Mouse (Mus musculus) kidney, embryonic 16.5 days (tissue): ENCODE measurements at regions not wholly inside any gene's neighbourhood (a gene's known extent, or its start where the extent isn't known, plus 50 kb on each side); places are given as distances from the start of the nearest gene placed in this dataset.

Experiments
- ATAC-seq: fragments of 200-750 bp; cut with Nextera tagmentation; 2 replicates; pipeline ENCODE4 v1.8.0; 2017; ENCODE audit warnings: moderate TSS enrichment; ENCODE audit not compliant: low FRiP score, low TSS enrichment
- H3K27ac ChIP-seq: fragments of 300-500 bp; sonication (generic); 2 replicates; pipeline ENCODE4 v1.5.1; 2014; ENCODE audit warnings: low read length
- H3K27me3 ChIP-seq: fragments of 300-500 bp; sonication (generic); 2 replicates; pipeline ENCODE4 v1.6.1; 2014; ENCODE audit warnings: low read length, control low read depth, mixed read lengths; ENCODE audit not compliant: insufficient read depth
- H3K36me3 ChIP-seq: fragments of 300-500 bp; sonication (generic); 2 replicates; pipeline ENCODE4 v1.6.1; 2014; ENCODE audit warnings: low read length, control low read depth, mixed read lengths; ENCODE audit not compliant: insufficient read depth
- H3K4me1 ChIP-seq: fragments of 300-500 bp; sonication (generic); 2 replicates; pipeline ENCODE4 v1.6.1; 2014; ENCODE audit warnings: low read length, control low read depth, mixed read lengths; ENCODE audit not compliant: insufficient read depth
- H3K4me2 ChIP-seq: fragments of 300-500 bp; sonication (generic); replicated peaks from 2 replicates; pipeline ENCODE4 v1.6.1; 2014; ENCODE audit warnings: low read depth, low read length
- H3K4me3 ChIP-seq: fragments of 300-500 bp; sonication (generic); 2 replicates; pipeline ENCODE4 v1.5.1; 2014; ENCODE audit warnings: mild to moderate bottlenecking, low read length
- H3K9ac ChIP-seq: fragments of 300-500 bp; sonication (generic); replicated peaks from 2 replicates; pipeline ENCODE4 v1.6.1; 2014; ENCODE audit warnings: low read length
- H3K9me3 ChIP-seq: fragments of 300-500 bp; sonication (generic); 2 replicates; pipeline ENCODE4 v1.6.1; 2016; ENCODE audit warnings: low read length, control low read depth
- WGBS: fragments of 180-500 bp; shearing (Covaris S2); extraction: QIAGEN DNeasy Blood & Tissue Kit; methylation state at CpG from one replicate; pipeline ENCODE4 v1.1.7; 2014; 5-methylcytosine and 5-hydroxymethylcytosine counted together

DNA sequence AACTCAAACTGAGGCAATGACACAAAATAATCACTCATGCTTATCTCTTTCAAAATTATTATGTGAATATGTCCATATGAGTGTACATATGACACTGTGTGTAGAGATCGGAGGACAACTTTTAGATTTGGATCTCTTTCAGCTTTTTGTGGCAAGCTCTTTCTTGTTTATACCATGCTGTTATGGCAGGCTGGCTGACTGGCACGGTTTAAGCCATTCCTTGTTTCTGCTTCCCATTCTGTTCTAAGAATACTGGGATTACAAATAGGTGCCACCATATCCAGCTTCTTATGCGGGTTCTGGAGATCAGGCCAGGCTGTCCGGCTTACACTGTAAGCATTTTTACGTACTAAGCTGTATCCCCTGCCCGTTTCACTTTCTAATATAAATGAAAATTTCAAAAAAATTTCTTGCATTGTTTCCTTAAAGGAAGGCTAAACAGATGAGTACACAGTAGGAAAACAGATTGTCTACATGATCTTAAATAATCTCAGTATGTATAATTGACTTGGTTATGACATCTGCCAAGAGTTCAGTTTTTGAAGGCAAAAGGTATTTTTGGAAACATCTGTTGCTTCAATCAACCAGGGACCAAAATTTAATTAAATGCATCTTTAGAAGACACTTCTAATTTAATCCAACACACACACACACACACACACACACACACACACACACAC, 171.6 kb upstream of the Ufl1 start:
- Histone ChIP-seq H3K4me2 (no peak overlapping the region), H3K36me3 (no peaks in the 10 kb centered on the region), H3K4me1 (no peaks in the 10 kb centered on the region), H3K27me3 (no peaks in the 10 kb centered on the region), H3K4me3 (no peak overlapping the region), H3K9ac (no peak overlapping the region), H3K9me3 (no peaks in the 10 kb centered on the region), H3K27ac (no peak overlapping the region)
- 88% methylated on average over 6 of the region's 6 CpGs for WGBS
- ATAC-seq, result no peak

DNA sequence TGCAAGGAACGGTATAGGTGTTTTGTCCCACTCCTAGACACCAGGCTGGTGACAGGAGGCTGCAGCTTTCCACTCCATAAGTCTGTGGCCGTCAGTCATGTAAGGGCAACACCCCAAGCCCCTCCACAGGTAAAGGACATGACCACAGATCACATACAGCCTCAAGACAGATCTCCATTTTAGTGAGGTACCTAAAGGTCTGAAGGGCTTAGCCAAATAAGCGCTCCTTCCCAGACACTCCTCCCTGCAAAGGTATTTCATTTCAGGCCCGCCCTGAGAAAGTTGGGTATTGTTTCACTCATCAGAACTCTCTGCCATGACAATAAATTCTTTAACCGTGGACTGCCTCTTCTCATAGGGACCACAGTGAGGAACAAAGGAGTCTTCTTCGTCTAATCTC, 170.2 kb upstream of the Ufl1 start:
- Histone ChIP-seq H3K9ac (no peak overlapping the region), H3K4me2 (no peak overlapping the region), H3K4me1 (no peaks in the 10 kb centered on the region), H3K27me3 (no peaks in the 10 kb centered on the region), H3K4me3 (no peak overlapping the region), H3K9me3 (no peaks in the 10 kb centered on the region), H3K27ac (no peak overlapping the region), H3K36me3 (no peaks in the 10 kb centered on the region)
- WGBS, result 38% methylated on average over 6 of the region's 6 CpGs
- ATAC-seq, result peak; percentile 59; the same call in 1 of the 2 replicates

DNA sequence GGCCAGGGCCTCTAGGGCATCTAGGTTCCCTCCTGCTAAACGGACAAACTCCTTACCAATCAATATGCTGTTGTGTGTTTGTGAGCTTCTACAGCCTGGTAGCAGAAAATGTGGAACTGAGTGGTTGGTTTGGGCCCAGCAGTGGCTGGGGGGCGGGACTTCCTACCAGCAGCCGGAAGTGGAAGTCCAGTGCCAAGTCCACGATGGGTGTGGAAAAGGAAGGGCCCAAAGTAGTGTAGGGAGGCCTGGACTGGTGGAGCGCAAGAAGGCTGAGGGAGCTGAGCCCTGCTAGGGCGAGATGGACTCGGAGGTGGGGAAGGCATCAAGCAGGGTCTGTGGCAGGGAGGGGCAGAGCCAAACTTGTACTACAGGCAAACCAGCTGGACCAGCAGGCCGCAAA, 150.6 kb upstream of the Ufl1 start:
- WGBS, result 88% methylated on average over 8 of the region's 8 CpGs
- Histone ChIP-seq H3K27me3 (no peaks in the 10 kb centered on the region), H3K36me3 (no peaks in the 10 kb centered on the region), H3K4me1 (no peaks in the 10 kb centered on the region), H3K9me3 (no peaks in the 10 kb centered on the region), H3K9ac (no peak overlapping the region), H3K27ac (no peak overlapping the region), H3K4me3 (no peak overlapping the region), H3K4me2 (no peak overlapping the region)
- ATAC-seq, result no peak

DNA sequence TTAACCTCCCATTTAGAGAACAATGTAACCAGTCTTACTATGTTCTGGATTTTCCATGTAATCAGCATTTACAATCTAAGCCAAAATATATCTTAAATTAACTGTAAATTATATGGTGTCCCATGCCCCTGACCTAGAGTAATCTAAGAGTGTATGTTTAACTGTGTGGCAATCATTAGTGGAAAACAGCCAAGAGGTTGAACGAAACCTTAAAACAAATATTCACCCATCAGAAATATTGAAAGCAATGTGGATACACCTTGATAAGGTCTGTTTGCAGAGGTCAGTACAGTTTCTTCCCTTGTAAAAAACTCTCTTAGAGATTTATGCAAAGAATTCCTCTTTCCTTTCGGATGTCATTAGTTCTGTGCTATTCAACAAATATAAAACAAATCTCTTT, 134.7 kb upstream of the Ufl1 start:
- no peak overlapping the region for H3K4me2 ChIP-seq
- no peaks in the 10 kb centered on the region for H3K4me1 ChIP-seq
- H3K9me3 ChIP-seq, result no peaks in the 10 kb centered on the region
- no peak overlapping the region for H3K4me3 ChIP-seq
- no peak overlapping the region for H3K27ac ChIP-seq
- H3K36me3 ChIP-seq, result no peaks in the 10 kb centered on the region
- H3K9ac ChIP-seq, result no peak overlapping the region
- WGBS, result 77% methylated on average over 2 of the region's 2 CpGs
- no peak for ATAC-seq
- no peaks in the 10 kb centered on the region for H3K27me3 ChIP-seq

DNA sequence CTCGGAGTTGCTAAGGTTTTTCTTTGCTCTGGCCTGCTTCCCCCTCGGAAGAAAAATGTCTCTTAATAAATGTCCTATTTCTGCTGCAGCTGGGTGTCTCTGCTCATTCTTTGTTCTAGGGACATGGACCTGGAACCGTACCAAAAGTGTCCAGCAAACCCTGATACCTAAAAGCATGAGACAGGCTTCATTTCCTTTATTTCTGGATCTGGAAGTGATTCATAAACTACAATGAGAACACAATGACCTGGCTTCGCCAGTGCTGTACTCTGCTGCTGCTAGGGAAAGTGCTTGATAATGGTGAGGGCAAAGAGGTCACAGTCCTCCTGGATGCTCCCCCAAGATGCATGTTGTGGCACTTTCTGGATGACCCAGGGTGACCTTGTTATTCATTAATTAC, 128.8 kb upstream of the Ufl1 start:
- peaks cover 4% of the 10 kb centered on the region; the same call in 1 of the 2 replicates for H3K4me1 ChIP-seq
- H3K27me3 ChIP-seq, result no peaks in the 10 kb centered on the region
- no peaks in the 10 kb centered on the region for H3K9me3 ChIP-seq
- H3K9ac ChIP-seq, result no peak overlapping the region
- no peak overlapping the region for H3K27ac ChIP-seq
- no peak overlapping the region for H3K4me3 ChIP-seq
- 0 out of 2 replicates have a peak, but pooled peaks have one; percentile 54 for ATAC-seq
- no peaks in the 10 kb centered on the region for H3K36me3 ChIP-seq
- H3K4me2 ChIP-seq, result no peak overlapping the region
- 69% methylated on average over 4 of the region's 4 CpGs for WGBS

DNA sequence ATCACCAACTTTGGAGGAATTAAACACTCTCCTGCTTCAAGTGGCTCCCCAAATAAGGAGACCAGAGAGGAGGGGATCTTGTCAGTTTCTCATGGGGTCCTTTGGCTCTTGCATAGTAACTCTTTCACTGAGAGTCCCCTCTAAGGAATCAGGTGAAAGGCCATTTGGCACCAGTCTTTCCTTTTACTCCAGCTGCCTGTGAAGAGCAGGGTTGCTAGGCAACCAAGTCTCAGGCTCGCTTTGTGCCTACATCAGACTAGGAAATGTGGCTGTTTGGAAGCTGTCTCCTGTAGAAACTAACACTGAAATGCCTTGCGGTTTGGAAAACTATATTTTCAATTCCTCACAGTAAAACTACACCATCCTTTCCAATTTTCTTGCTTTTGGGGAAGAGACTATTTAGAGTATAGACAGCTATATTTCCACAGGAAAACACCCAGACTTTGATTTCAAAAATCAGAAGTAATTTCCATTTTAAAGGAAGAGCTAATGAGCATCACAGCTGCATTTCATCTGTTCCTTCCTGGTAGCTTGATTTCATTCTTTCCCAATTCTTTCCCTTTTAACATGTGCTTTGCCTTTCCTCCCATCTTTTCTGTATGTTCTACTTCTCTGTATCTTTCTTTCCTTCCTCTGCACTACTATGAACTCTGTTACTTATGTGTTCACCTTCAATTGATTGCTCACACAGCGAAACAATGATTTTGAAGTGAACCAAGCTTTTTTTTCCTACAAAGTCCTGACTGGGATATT, 127.3 kb upstream of the Ufl1 start:
- Histone ChIP-seq H3K36me3 (no peaks in the 10 kb centered on the region), H3K9me3 (no peaks in the 10 kb centered on the region), H3K4me3 (no peak overlapping the region), H3K27me3 (no peaks in the 10 kb centered on the region), H3K4me2 (no peak overlapping the region), H3K27ac (no peak overlapping the region), H3K4me1 (peaks cover 4% of the 10 kb centered on the region; the same call in 1 of the 2 replicates), H3K9ac (no peak overlapping the region)
- 25% methylated on average over 3 of the region's 3 CpGs for WGBS
- peak; percentile 70; the same call in 1 of the 2 replicates for ATAC-seq

DNA sequence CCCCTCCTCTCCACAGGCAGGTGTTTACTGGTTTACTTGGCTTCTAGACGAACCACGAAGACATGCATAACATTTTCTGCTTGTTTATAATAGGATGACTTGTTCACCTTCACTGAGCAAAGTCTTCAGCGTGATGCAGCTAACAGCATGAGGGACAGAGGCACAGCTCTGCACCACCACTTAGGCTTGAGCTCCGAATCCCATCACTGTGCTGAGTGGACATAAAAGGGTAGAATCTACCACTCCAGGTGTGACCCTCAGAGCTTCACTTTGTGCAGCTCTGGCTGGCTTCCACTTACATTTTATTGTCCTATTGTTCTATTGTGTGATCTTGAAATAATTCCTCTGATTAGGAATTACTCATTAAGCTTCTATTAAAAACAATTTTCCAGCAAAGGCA, 126.2 kb upstream of the Ufl1 start:
- 46% methylated on average over 4 of the region's 4 CpGs for WGBS
- H3K4me3 ChIP-seq, result no peak overlapping the region
- H3K4me1 ChIP-seq, result peaks cover 4% of the 10 kb centered on the region; the same call in 1 of the 2 replicates
- H3K27me3 ChIP-seq, result no peaks in the 10 kb centered on the region
- no peaks in the 10 kb centered on the region for H3K9me3 ChIP-seq
- H3K9ac ChIP-seq, result no peak overlapping the region
- no peak for ATAC-seq
- no peaks in the 10 kb centered on the region for H3K36me3 ChIP-seq
- H3K27ac ChIP-seq, result no peak overlapping the region
- no peak overlapping the region for H3K4me2 ChIP-seq

DNA sequence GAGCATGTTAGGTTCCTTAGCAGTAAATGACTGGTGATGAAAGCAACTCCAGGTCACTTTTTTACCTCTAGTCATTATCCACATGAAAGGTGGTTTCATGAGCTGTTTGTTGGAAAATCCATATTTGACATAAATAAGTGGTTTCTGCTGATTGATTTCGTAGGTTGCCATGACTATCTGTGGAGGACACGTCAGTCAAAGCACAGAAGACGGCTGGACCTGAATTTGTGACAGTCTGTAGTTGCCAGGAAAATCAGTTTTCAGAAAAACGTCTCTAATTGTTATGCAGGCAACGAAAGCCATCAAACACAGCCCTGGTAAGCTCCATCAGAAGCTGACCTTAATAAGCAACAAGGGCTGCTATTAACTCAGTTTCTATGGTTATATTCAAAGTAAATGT, 107.9 kb upstream of the Ufl1 start:
- WGBS, result 81% methylated on average over 5 of the region's 5 CpGs
- Histone ChIP-seq H3K9me3 (no peaks in the 10 kb centered on the region), H3K9ac (no peak overlapping the region), H3K27me3 (no peaks in the 10 kb centered on the region), H3K4me1 (no peaks in the 10 kb centered on the region), H3K4me2 (no peak overlapping the region), H3K36me3 (no peaks in the 10 kb centered on the region), H3K27ac (no peak overlapping the region), H3K4me3 (no peak overlapping the region)
- no peak for ATAC-seq

DNA sequence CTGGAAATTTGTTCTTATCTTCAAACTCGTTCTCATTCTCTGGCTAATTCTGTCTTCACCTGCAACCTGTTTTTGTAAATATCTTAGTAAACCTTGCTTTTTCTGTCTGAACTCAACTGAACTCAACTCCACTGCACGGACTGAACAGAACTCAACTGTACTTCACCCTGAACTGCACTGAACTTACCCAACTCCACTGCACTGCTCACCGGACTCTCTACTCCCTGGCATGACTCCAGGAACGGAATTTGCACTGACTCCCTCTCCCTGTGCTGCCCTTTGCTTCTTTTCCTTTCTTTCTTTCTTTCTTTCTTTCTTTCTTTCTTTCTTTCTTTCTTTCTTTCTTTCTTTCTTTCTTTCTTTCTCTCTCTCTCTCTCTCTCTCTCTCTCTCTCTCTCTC, 90.4 kb upstream of the Ufl1 start:
- H3K4me2 ChIP-seq, result no peak overlapping the region
- no peak overlapping the region for H3K9ac ChIP-seq
- no peaks in the 10 kb centered on the region for H3K9me3 ChIP-seq
- WGBS, result 73% methylated on average over 4 of the region's 4 CpGs
- H3K27me3 ChIP-seq, result no peaks in the 10 kb centered on the region
- no peaks in the 10 kb centered on the region for H3K4me1 ChIP-seq
- no peak overlapping the region for H3K27ac ChIP-seq
- no peak overlapping the region for H3K4me3 ChIP-seq
- ATAC-seq, result no peak
- no peaks in the 10 kb centered on the region for H3K36me3 ChIP-seq

DNA sequence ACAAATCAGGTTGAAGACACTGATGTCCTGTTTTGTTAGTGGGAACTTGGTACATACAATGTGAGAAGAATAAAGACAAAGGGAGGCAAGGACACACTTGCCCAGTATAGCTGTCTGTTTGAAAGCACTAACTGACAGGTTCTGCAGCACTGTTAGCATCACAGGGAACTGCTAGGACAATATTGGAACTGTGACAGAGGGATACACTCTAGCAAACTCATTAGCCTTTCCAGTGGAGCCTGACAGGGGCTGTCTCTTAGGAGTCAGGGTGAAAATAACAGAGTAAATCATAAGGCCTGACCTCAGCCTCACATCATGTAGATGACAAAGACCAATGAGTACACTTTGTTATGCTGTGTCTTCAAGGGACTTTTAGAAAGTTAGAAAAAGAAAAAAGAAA, 82.8 kb upstream of the Ufl1 start:
- Histone ChIP-seq H3K9me3 (no peaks in the 10 kb centered on the region), H3K27ac (no peak overlapping the region), H3K4me2 (no peak overlapping the region), H3K4me3 (no peak overlapping the region), H3K36me3 (no peaks in the 10 kb centered on the region), H3K9ac (no peak overlapping the region), H3K27me3 (no peaks in the 10 kb centered on the region), H3K4me1 (no peaks in the 10 kb centered on the region)
- ATAC-seq, result peak; percentile 54; the same call in 1 of the 2 replicates
